ENCODE assay signal across 21 mouse cellular contexts in the genomic region with DNA sequence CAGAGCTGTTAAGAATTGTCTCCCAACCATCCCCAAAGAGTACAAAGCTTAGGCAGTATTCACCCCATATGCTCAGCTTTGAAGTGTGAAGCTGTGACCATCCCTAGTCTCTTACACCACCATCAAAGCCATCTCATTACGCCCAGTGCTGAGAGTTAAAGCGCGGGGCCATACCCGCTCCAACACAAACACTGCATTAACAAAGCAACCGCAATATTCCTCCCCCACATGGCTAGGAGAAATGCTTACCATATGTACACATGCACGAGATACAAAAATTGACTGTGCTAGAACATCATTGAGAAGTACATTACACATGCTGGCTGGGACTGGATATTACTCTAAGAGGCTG.
DNase-seq lines count a peak whose midpoint lies in the region; ATAC-seq and TF ChIP-seq lines count a peak whose summit lies in the region.
"Had no signal": no experiment of that assay in that cellular context is flagged by ENCODE, and none has a peak within 500 bp of the region (broad histone marks: within the 10 kb centered on the region; RNA-seq: fewer than 3 reads in every experiment).

No protein-coding gene starts in this region.

- peak; percentile 83 for ATAC-seq in frontal cortex, adult (ENCODE audit: low TSS enrichment)
- ATAC-seq in limb, embryonic 14.5 days (ENCODE audit: low FRiP score, low read depth), result no peak
- peak; percentile 85 for ATAC-seq in embryonic facial prominence, embryonic 15.5 days (ENCODE audit: insufficient number of reproducible peaks, low FRiP score, low TSS enrichment, low read depth)
- no peak for ATAC-seq in erythroblast, adult 5-6 weeks (replicated peaks; ENCODE audit: low FRiP score, poor library complexity, severe bottlenecking)
- ATAC-seq: hindbrain, embryonic 16.5 days; intestine, embryonic 16.5 days; liver, postnatal 0 days had no signal

- DNase-seq in frontal cortex, postnatal 25 days (ENCODE audit: low spot score in 2 of 2), result no peak
- peak; percentile 18 for DNase-seq in limb, embryonic 14.5 days (ENCODE audit: low spot score)
- DNase-seq in limb, embryonic 10.5 days (ENCODE audit: low spot score), result no peak
- peak; percentile 9 for DNase-seq in right cerebral cortex, postnatal 4 days
- no peak for DNase-seq in urinary bladder, adult 2 months (ENCODE audit: low spot score)
- DNase-seq: adrenal gland, postnatal 25 days; B cell, adult 2 months; cerebellum, adult 9-10 months; gastrocnemius, postnatal 14 days; heart, adult 18-20 months; liver, postnatal 0 days; lung, postnatal 10 days had no signal

- H3K9ac ChIP-seq in limb, embryonic 14.5 days (ENCODE audit: low read depth, low read length, severe bottlenecking), result no peak overlapping the region
- no peak overlapping the region for H3K9ac ChIP-seq in embryonic facial prominence, embryonic 15.5 days
- H3K9ac ChIP-seq: embryonic facial prominence, embryonic 12.5 days; heart, embryonic 13.5 days; liver, postnatal 0 days; midbrain, embryonic 12.5 days; neural tube, embryonic 13.5 days had no signal

- no peaks in the 10 kb centered on the region for H3K9me3 ChIP-seq in limb, embryonic 14.5 days (ENCODE audit: control insufficient read depth, low read length)
- H3K9me3 ChIP-seq in limb, embryonic 10.5 days (replicated peaks), result no peaks in the 10 kb centered on the region
- H3K9me3 ChIP-seq in embryonic facial prominence, embryonic 15.5 days (replicated peaks), result no peaks in the 10 kb centered on the region
- H3K9me3 ChIP-seq: embryonic facial prominence, embryonic 12.5 days; heart, embryonic 13.5 days; midbrain, embryonic 12.5 days; neural tube, embryonic 13.5 days had no signal

- H3K4me1 ChIP-seq in limb, embryonic 14.5 days (ENCODE audit: control insufficient read depth, insufficient read depth, low read length), result no peaks in the 10 kb centered on the region
- no peaks in the 10 kb centered on the region for H3K4me1 ChIP-seq in limb, embryonic 10.5 days
- H3K4me1 ChIP-seq in embryonic facial prominence, embryonic 15.5 days, result peaks cover 6% of the 10 kb centered on the region; the same call in 1 of the 2 replicates
- H3K4me1 ChIP-seq: embryonic facial prominence, embryonic 12.5 days; heart, embryonic 13.5 days; midbrain, embryonic 12.5 days; neural tube, embryonic 13.5 days had no signal

- no peak overlapping the region for H3K4me2 ChIP-seq in limb, embryonic 14.5 days (replicated peaks; ENCODE audit: low read depth, low read length, severe bottlenecking)
- no peak overlapping the region for H3K4me2 ChIP-seq in embryonic facial prominence, embryonic 15.5 days (replicated peaks)
- H3K4me2 ChIP-seq: embryonic facial prominence, embryonic 12.5 days; heart, embryonic 13.5 days; midbrain, embryonic 12.5 days; neural tube, embryonic 13.5 days had no signal

- TF ChIP-seq POLR2A in limb, embryonic 14.5 days (IDR thresholded peaks at IDR 0.05; ENCODE audit: borderline replicate concordance, extremely low read depth, insufficient read depth, insufficient read length), result no peak

- no peak overlapping the region for H3K4me3 ChIP-seq in limb, embryonic 14.5 days (replicated peaks; ENCODE audit: low read length)
- no peak overlapping the region for H3K4me3 ChIP-seq in limb, embryonic 10.5 days
- H3K4me3 ChIP-seq in embryonic facial prominence, embryonic 15.5 days (replicated peaks), result no peak overlapping the region
- H3K4me3 ChIP-seq: embryonic facial prominence, embryonic 12.5 days; heart, embryonic 13.5 days; midbrain, embryonic 12.5 days; neural tube, embryonic 13.5 days had no signal

- H3K27me3 ChIP-seq in limb, embryonic 14.5 days (ENCODE audit: control insufficient read depth, insufficient read depth, low read length), result no peaks in the 10 kb centered on the region
- H3K27me3 ChIP-seq in limb, embryonic 10.5 days (ENCODE audit: low read depth, poor library complexity, severe bottlenecking), result no peaks in the 10 kb centered on the region
- H3K27me3 ChIP-seq in embryonic facial prominence, embryonic 15.5 days, result no peaks in the 10 kb centered on the region
- H3K27me3 ChIP-seq: embryonic facial prominence, embryonic 12.5 days; heart, embryonic 13.5 days; midbrain, embryonic 12.5 days; neural tube, embryonic 13.5 days had no signal

- no peaks in the 10 kb centered on the region for H3K36me3 ChIP-seq in limb, embryonic 14.5 days (ENCODE audit: control insufficient read depth, insufficient read depth, low read length)
- no peaks in the 10 kb centered on the region for H3K36me3 ChIP-seq in limb, embryonic 10.5 days
- no peaks in the 10 kb centered on the region for H3K36me3 ChIP-seq in embryonic facial prominence, embryonic 15.5 days
- H3K36me3 ChIP-seq: embryonic facial prominence, embryonic 12.5 days; heart, embryonic 13.5 days; midbrain, embryonic 12.5 days; neural tube, embryonic 13.5 days had no signal

- no peak overlapping the region for H3K27ac ChIP-seq in limb, embryonic 14.5 days (replicated peaks; ENCODE audit: low read depth, low read length)
- H3K27ac ChIP-seq in limb, embryonic 10.5 days, result no peak overlapping the region
- H3K27ac ChIP-seq in embryonic facial prominence, embryonic 15.5 days (replicated peaks), result no peak overlapping the region
- H3K27ac ChIP-seq: heart, embryonic 13.5 days; midbrain, embryonic 12.5 days; neural tube, embryonic 13.5 days had no signal

- WGBS in limb, embryonic 14.5 days, result 25% methylated on average over 6 of the region's 6 CpGs
- 59% methylated on average over 6 of the region's 6 CpGs for WGBS in limb, embryonic 10.5 days
- WGBS in embryonic facial prominence, embryonic 15.5 days, result 37% methylated on average over 6 of the region's 6 CpGs

Comparison
In these comparisons a context has a peak if more than half of its experiments do, and no peak if none do; other contexts are left out.
1. DNase-seq: peak in limb, embryonic 14.5 days (single experiment) and right cerebral cortex, postnatal 4 days (single experiment); none in frontal cortex, postnatal 25 days (0 of 2), limb, embryonic 10.5 days (single experiment) and urinary bladder, adult 2 months (single experiment).
2. ATAC-seq: peak in frontal cortex, adult (single experiment) and embryonic facial prominence, embryonic 15.5 days (single experiment); none in limb, embryonic 14.5 days (single experiment) and erythroblast, adult 5-6 weeks (single experiment).